Mouse (Mus musculus): Measurements from ENCODE around the gene Col5a2. TPM values are rescaled to one million over a fixed set of nuclear protein-coding genes. Genes with fewer than 3 reads are reported as not detected.

The Col5a2 gene
- polyA plus RNA-seq, 1 experiment from 2014 or later: 16.0 TPM

- no peak overlapping the region for H3K9ac ChIP-seq (ENCODE audit: low read length)
- H3K4me1 ChIP-seq (ENCODE audit: control insufficient read depth, insufficient read depth, low read length): no peaks in the 10 kb centered on the region
- no peaks in the 10 kb centered on the region for H3K27me3 ChIP-seq (ENCODE audit: control insufficient read depth, insufficient read depth, low read length)
- H3K4me2 ChIP-seq (ENCODE audit: low read depth): no peak overlapping the region
- H3K9me3 ChIP-seq (ENCODE audit: control insufficient read depth, low read length): no peaks in the 10 kb centered on the region
- no peak overlapping the region for H3K27ac ChIP-seq (ENCODE audit: low read depth, low read length)
- no peaks in the 10 kb centered on the region for H3K36me3 ChIP-seq (ENCODE audit: control insufficient read depth, insufficient read depth, low read length)
- no peak for DNase-seq (ENCODE audit: low spot score)
- WGBS: 88% methylated on average over 2 of the region's 2 CpGs
- H3K4me3 ChIP-seq (ENCODE audit: low read depth, low read length): no peak overlapping the region
- ATAC-seq (ENCODE audit: insufficient read depth, low FRiP score, low TSS enrichment): no peak
These were observed 83.2 kb downstream of the Col5a2 start for GRCm38 (mm10) chr1:45419858-45420257.

- 87% methylated on average over 2 of the region's 2 CpGs for WGBS
- H3K4me3 ChIP-seq (ENCODE audit: low read depth, low read length): no peak overlapping the region
- H3K27ac ChIP-seq (ENCODE audit: low read depth, low read length): no peak overlapping the region
- DNase-seq (ENCODE audit: low spot score): no peak
- H3K4me2 ChIP-seq (ENCODE audit: low read depth): no peak overlapping the region
- no peaks in the 10 kb centered on the region for H3K36me3 ChIP-seq (ENCODE audit: control insufficient read depth, insufficient read depth, low read length)
- no peak overlapping the region for H3K9ac ChIP-seq (ENCODE audit: low read length)
- H3K27me3 ChIP-seq (ENCODE audit: control insufficient read depth, insufficient read depth, low read length): no peaks in the 10 kb centered on the region
- no peaks in the 10 kb centered on the region for H3K9me3 ChIP-seq (ENCODE audit: control insufficient read depth, low read length)
- no peak for ATAC-seq (ENCODE audit: insufficient read depth, low FRiP score, low TSS enrichment)
- no peaks in the 10 kb centered on the region for H3K4me1 ChIP-seq (ENCODE audit: control insufficient read depth, insufficient read depth, low read length)
These were observed 121.2 kb downstream of the Col5a2 start for GRCm38 (mm10) chr1:45381866-45382265.

GRCm38 (mm10) chr1:45379992-45380690, 122.9 kb downstream of the Col5a2 start:
- Histone ChIP-seq H3K4me1 (ENCODE audit: control insufficient read depth, insufficient read depth, low read length) (no peaks in the 10 kb centered on the region), H3K27ac (ENCODE audit: low read depth, low read length) (no peak overlapping the region), H3K4me3 (ENCODE audit: low read depth, low read length) (no peak overlapping the region), H3K9me3 (ENCODE audit: control insufficient read depth, low read length) (no peaks in the 10 kb centered on the region), H3K4me2 (ENCODE audit: low read depth) (no peak overlapping the region), H3K36me3 (ENCODE audit: control insufficient read depth, insufficient read depth, low read length) (no peaks in the 10 kb centered on the region), H3K27me3 (ENCODE audit: control insufficient read depth, insufficient read depth, low read length) (no peaks in the 10 kb centered on the region), H3K9ac (ENCODE audit: low read length) (no peak overlapping the region)
- WGBS: 73% methylated on average over 7 of the region's 7 CpGs
- no peak for ATAC-seq (ENCODE audit: insufficient read depth, low FRiP score, low TSS enrichment)
- DNase-seq (ENCODE audit: low spot score): no peak

- Histone ChIP-seq H3K4me2 (ENCODE audit: low read depth) (no peak overlapping the region), H3K9me3 (ENCODE audit: control insufficient read depth, low read length) (no peaks in the 10 kb centered on the region), H3K27ac (ENCODE audit: low read depth, low read length) (no peak overlapping the region), H3K4me3 (ENCODE audit: low read depth, low read length) (no peak overlapping the region), H3K36me3 (ENCODE audit: control insufficient read depth, insufficient read depth, low read length) (no peaks in the 10 kb centered on the region), H3K4me1 (ENCODE audit: control insufficient read depth, insufficient read depth, low read length) (no peaks in the 10 kb centered on the region), H3K9ac (ENCODE audit: low read length) (no peak overlapping the region), H3K27me3 (ENCODE audit: control insufficient read depth, insufficient read depth, low read length) (no peaks in the 10 kb centered on the region)
- 80% methylated on average over 1 of the region's 1 CpGs for WGBS
- ATAC-seq (ENCODE audit: insufficient read depth, low FRiP score, low TSS enrichment): no peak
- DNase-seq (ENCODE audit: low spot score): no peak
These were observed 137.7 kb downstream of the Col5a2 start for GRCm38 (mm10) chr1:45365427-45365826.

GRCm38 (mm10) chr1:45363274-45363673, 139.8 kb downstream of the Col5a2 start:
- no peaks in the 10 kb centered on the region for H3K9me3 ChIP-seq (ENCODE audit: control insufficient read depth, low read length)
- no peak overlapping the region for H3K27ac ChIP-seq (ENCODE audit: low read depth, low read length)
- H3K4me3 ChIP-seq (ENCODE audit: low read depth, low read length): no peak overlapping the region
- WGBS: 93% methylated on average over 2 of the region's 2 CpGs
- DNase-seq (ENCODE audit: low spot score): no peak
- no peak overlapping the region for H3K9ac ChIP-seq (ENCODE audit: low read length)
- H3K27me3 ChIP-seq (ENCODE audit: control insufficient read depth, insufficient read depth, low read length): no peaks in the 10 kb centered on the region
- no peaks in the 10 kb centered on the region for H3K36me3 ChIP-seq (ENCODE audit: control insufficient read depth, insufficient read depth, low read length)
- H3K4me1 ChIP-seq (ENCODE audit: control insufficient read depth, insufficient read depth, low read length): no peaks in the 10 kb centered on the region
- ATAC-seq (ENCODE audit: insufficient read depth, low FRiP score, low TSS enrichment): no peak
- no peak overlapping the region for H3K4me2 ChIP-seq (ENCODE audit: low read depth)

- Histone ChIP-seq H3K27ac (ENCODE audit: low read depth, low read length) (no peak overlapping the region), H3K9me3 (ENCODE audit: control insufficient read depth, low read length) (no peaks in the 10 kb centered on the region), H3K4me1 (ENCODE audit: control insufficient read depth, insufficient read depth, low read length) (no peaks in the 10 kb centered on the region), H3K4me3 (ENCODE audit: low read depth, low read length) (no peak overlapping the region), H3K9ac (ENCODE audit: low read length) (no peak overlapping the region), H3K4me2 (ENCODE audit: low read depth) (no peak overlapping the region), H3K36me3 (ENCODE audit: control insufficient read depth, insufficient read depth, low read length) (no peaks in the 10 kb centered on the region), H3K27me3 (ENCODE audit: control insufficient read depth, insufficient read depth, low read length) (no peaks in the 10 kb centered on the region)
- DNase-seq (ENCODE audit: low spot score) (no peak), ATAC-seq (ENCODE audit: insufficient read depth, low FRiP score, low TSS enrichment) (no peak)
- WGBS: 87% methylated on average over 2 of the region's 2 CpGs
These were observed 143.4 kb downstream of the Col5a2 start for GRCm38 (mm10) chr1:45359673-45360072.

- no peaks in the 10 kb centered on the region for H3K27me3 ChIP-seq (ENCODE audit: control insufficient read depth, insufficient read depth, low read length)
- DNase-seq (ENCODE audit: low spot score) (no peak), ATAC-seq (ENCODE audit: insufficient read depth, low FRiP score, low TSS enrichment) (no peak)
- H3K4me1 ChIP-seq (ENCODE audit: control insufficient read depth, insufficient read depth, low read length): no peaks in the 10 kb centered on the region
- no peaks in the 10 kb centered on the region for H3K36me3 ChIP-seq (ENCODE audit: control insufficient read depth, insufficient read depth, low read length)
- H3K9me3 ChIP-seq (ENCODE audit: control insufficient read depth, low read length): no peaks in the 10 kb centered on the region
- H3K9ac ChIP-seq (ENCODE audit: low read length): no peak overlapping the region
- no peak overlapping the region for H3K4me3 ChIP-seq (ENCODE audit: low read depth, low read length)
- H3K4me2 ChIP-seq (ENCODE audit: low read depth): no peak overlapping the region
- WGBS: 67% methylated on average over 2 of the region's 2 CpGs
- no peak overlapping the region for H3K27ac ChIP-seq (ENCODE audit: low read depth, low read length)
These were observed 143.9 kb downstream of the Col5a2 start for GRCm38 (mm10) chr1:45359147-45359546.

- no peaks in the 10 kb centered on the region for H3K27me3 ChIP-seq (ENCODE audit: control insufficient read depth, insufficient read depth, low read length)
- no peaks in the 10 kb centered on the region for H3K4me1 ChIP-seq (ENCODE audit: control insufficient read depth, insufficient read depth, low read length)
- no peak for DNase-seq (ENCODE audit: low spot score)
- H3K36me3 ChIP-seq (ENCODE audit: control insufficient read depth, insufficient read depth, low read length): no peaks in the 10 kb centered on the region
- ATAC-seq (ENCODE audit: insufficient read depth, low FRiP score, low TSS enrichment): no peak
- no peak overlapping the region for H3K4me2 ChIP-seq (ENCODE audit: low read depth)
- no peak overlapping the region for H3K4me3 ChIP-seq (ENCODE audit: low read depth, low read length)
- no peak overlapping the region for H3K9ac ChIP-seq (ENCODE audit: low read length)
- no peaks in the 10 kb centered on the region for H3K9me3 ChIP-seq (ENCODE audit: control insufficient read depth, low read length)
- WGBS: 73% methylated on average over 1 of the region's 1 CpGs
- no peak overlapping the region for H3K27ac ChIP-seq (ENCODE audit: low read depth, low read length)
These were observed 145.1 kb downstream of the Col5a2 start for GRCm38 (mm10) chr1:45358020-45358419.

GRCm38 (mm10) chr1:45355944-45356343, 147.1 kb downstream of the Col5a2 start:
- Histone ChIP-seq H3K4me2 (ENCODE audit: low read depth) (no peak overlapping the region), H3K4me3 (ENCODE audit: low read depth, low read length) (no peak overlapping the region), H3K36me3 (ENCODE audit: control insufficient read depth, insufficient read depth, low read length) (no peaks in the 10 kb centered on the region), H3K4me1 (ENCODE audit: control insufficient read depth, insufficient read depth, low read length) (no peaks in the 10 kb centered on the region), H3K9me3 (ENCODE audit: control insufficient read depth, low read length) (no peaks in the 10 kb centered on the region), H3K27me3 (ENCODE audit: control insufficient read depth, insufficient read depth, low read length) (no peaks in the 10 kb centered on the region), H3K27ac (ENCODE audit: low read depth, low read length) (no peak overlapping the region), H3K9ac (ENCODE audit: low read length) (no peak overlapping the region)
- WGBS: 64% methylated on average over 4 of the region's 4 CpGs
- DNase-seq (ENCODE audit: low spot score) (no peak), ATAC-seq (ENCODE audit: insufficient read depth, low FRiP score, low TSS enrichment) (no peak)
